Mouse (Mus musculus): ENCODE results near the gene Rps6ka2. TPM values are rescaled to one million over a fixed set of nuclear protein-coding genes. Genes with fewer than 3 reads are reported as not detected.

Rps6ka2 gene
- polyA plus RNA-seq, 1 experiment from 2014 or later: 24.8 TPM

- no peak for ATAC-seq (ENCODE audit: insufficient number of reproducible peaks, insufficient read depth, low FRiP score, low TSS enrichment, low read depth)
- Histone ChIP-seq H3K36me3 (peaks cover 23% of the 10 kb centered on the region; the same call in 1 of the 2 replicates), H3K9ac (replicated peaks) (no peak overlapping the region), H3K4me3 (replicated peaks) (no peak overlapping the region), H3K27ac (no peak overlapping the region), H3K27me3 (no peaks in the 10 kb centered on the region), H3K9me3 (no peaks in the 10 kb centered on the region), H3K4me1 (replicated peaks) (peaks cover 21% of the 10 kb centered on the region), H3K4me2 (no peak overlapping the region)
- WGBS: 76% methylated on average over 15 of the region's 15 CpGs
Observed at GRCm38 (mm10) chr17:7258748-7259359, 88.9 kb downstream of the Rps6ka2 start.

- Histone ChIP-seq H3K36me3 (peaks cover 16% of the 10 kb centered on the region; the same call in 1 of the 2 replicates), H3K27me3 (no peaks in the 10 kb centered on the region), H3K4me1 (replicated peaks) (peaks cover 21% of the 10 kb centered on the region), H3K9ac (replicated peaks) (no peak overlapping the region), H3K4me2 (no peak overlapping the region), H3K9me3 (no peaks in the 10 kb centered on the region), H3K27ac (no peak overlapping the region), H3K4me3 (replicated peaks) (no peak overlapping the region)
- no peak for ATAC-seq (ENCODE audit: insufficient number of reproducible peaks, insufficient read depth, low FRiP score, low TSS enrichment, low read depth)
- WGBS: 21% methylated on average over 10 of the region's 10 CpGs
Observed at GRCm38 (mm10) chr17:7260360-7260759, 90.4 kb downstream of the Rps6ka2 start.

GRCm38 (mm10) chr17:7262056-7262455 lies 92.1 kb downstream of the Rps6ka2 start:
- H3K9me3 ChIP-seq: no peaks in the 10 kb centered on the region
- H3K4me1 ChIP-seq (replicated peaks): peaks cover 25% of the 10 kb centered on the region
- H3K4me2 ChIP-seq: no peak overlapping the region
- ATAC-seq (ENCODE audit: insufficient number of reproducible peaks, insufficient read depth, low FRiP score, low TSS enrichment, low read depth): peak; percentile 47; the same call in 1 of the 2 replicates
- peak overlapping the region; percentile 51; the same call in 1 of the 2 replicates for H3K27ac ChIP-seq
- H3K27me3 ChIP-seq: no peaks in the 10 kb centered on the region
- no peak overlapping the region for H3K4me3 ChIP-seq (replicated peaks)
- peaks cover 16% of the 10 kb centered on the region; the same call in 1 of the 2 replicates for H3K36me3 ChIP-seq
- no peak overlapping the region for H3K9ac ChIP-seq (replicated peaks)
- WGBS: 25% methylated on average over 10 of the region's 10 CpGs

GRCm38 (mm10) chr17:7262620-7263019 lies 92.7 kb downstream of the Rps6ka2 start:
- H3K27ac ChIP-seq: no peak overlapping the region
- H3K36me3 ChIP-seq: peaks cover 16% of the 10 kb centered on the region; the same call in 1 of the 2 replicates
- peaks cover 25% of the 10 kb centered on the region for H3K4me1 ChIP-seq (replicated peaks)
- no peak overlapping the region for H3K4me3 ChIP-seq (replicated peaks)
- ATAC-seq (ENCODE audit: insufficient number of reproducible peaks, insufficient read depth, low FRiP score, low TSS enrichment, low read depth): no peak
- no peaks in the 10 kb centered on the region for H3K27me3 ChIP-seq
- no peaks in the 10 kb centered on the region for H3K9me3 ChIP-seq
- no peak overlapping the region for H3K4me2 ChIP-seq
- H3K9ac ChIP-seq (replicated peaks): no peak overlapping the region
- 76% methylated on average over 4 of the region's 4 CpGs for WGBS

GRCm38 (mm10) chr17:7264610-7265009 lies 94.7 kb downstream of the Rps6ka2 start:
- peaks cover 9% of the 10 kb centered on the region; the same call in 1 of the 2 replicates for H3K36me3 ChIP-seq
- H3K4me2 ChIP-seq: no peak overlapping the region
- H3K27me3 ChIP-seq: no peaks in the 10 kb centered on the region
- peaks cover 26% of the 10 kb centered on the region for H3K4me1 ChIP-seq (replicated peaks)
- no peak overlapping the region for H3K27ac ChIP-seq
- no peak overlapping the region for H3K9ac ChIP-seq (replicated peaks)
- no peak overlapping the region for H3K4me3 ChIP-seq (replicated peaks)
- ATAC-seq (ENCODE audit: insufficient number of reproducible peaks, insufficient read depth, low FRiP score, low TSS enrichment, low read depth): no peak
- WGBS: 84% methylated on average over 5 of the region's 5 CpGs
- no peaks in the 10 kb centered on the region for H3K9me3 ChIP-seq

- peaks cover 31% of the 10 kb centered on the region for H3K4me1 ChIP-seq (replicated peaks)
- 86% methylated on average over 4 of the region's 4 CpGs for WGBS
- ATAC-seq (ENCODE audit: insufficient number of reproducible peaks, insufficient read depth, low FRiP score, low TSS enrichment, low read depth): no peak
- no peak overlapping the region for H3K27ac ChIP-seq
- H3K9ac ChIP-seq (replicated peaks): no peak overlapping the region
- H3K4me2 ChIP-seq: no peak overlapping the region
- H3K36me3 ChIP-seq: peaks cover 9% of the 10 kb centered on the region; the same call in 1 of the 2 replicates
- no peaks in the 10 kb centered on the region for H3K9me3 ChIP-seq
- no peak overlapping the region for H3K4me3 ChIP-seq (replicated peaks)
- H3K27me3 ChIP-seq: no peaks in the 10 kb centered on the region
Observed at GRCm38 (mm10) chr17:7265291-7265690, 95.4 kb downstream of the Rps6ka2 start.

- peaks cover 9% of the 10 kb centered on the region; the same call in 1 of the 2 replicates for H3K36me3 ChIP-seq
- no peak overlapping the region for H3K4me3 ChIP-seq (replicated peaks)
- no peaks in the 10 kb centered on the region for H3K27me3 ChIP-seq
- H3K9ac ChIP-seq (replicated peaks): no peak overlapping the region
- H3K4me2 ChIP-seq: no peak overlapping the region
- H3K9me3 ChIP-seq: no peaks in the 10 kb centered on the region
- peaks cover 31% of the 10 kb centered on the region for H3K4me1 ChIP-seq (replicated peaks)
- ATAC-seq (ENCODE audit: insufficient number of reproducible peaks, insufficient read depth, low FRiP score, low TSS enrichment, low read depth): no peak
- no peak overlapping the region for H3K27ac ChIP-seq
- 75% methylated on average over 12 of the region's 12 CpGs for WGBS
Observed at GRCm38 (mm10) chr17:7265705-7266368, 95.9 kb downstream of the Rps6ka2 start.

- Histone ChIP-seq H3K9me3 (no peaks in the 10 kb centered on the region), H3K27me3 (no peaks in the 10 kb centered on the region), H3K36me3 (peaks cover 9% of the 10 kb centered on the region; the same call in 1 of the 2 replicates), H3K4me2 (no peak overlapping the region), H3K9ac (replicated peaks) (no peak overlapping the region), H3K4me3 (replicated peaks) (no peak overlapping the region), H3K4me1 (replicated peaks) (peaks cover 27% of the 10 kb centered on the region; the same call in 1 of the 2 replicates), H3K27ac (no peak overlapping the region)
- WGBS: 57% methylated on average over 2 of the region's 2 CpGs
- ATAC-seq (ENCODE audit: insufficient number of reproducible peaks, insufficient read depth, low FRiP score, low TSS enrichment, low read depth): no peak
Observed at GRCm38 (mm10) chr17:7267843-7268242, 97.9 kb downstream of the Rps6ka2 start.

- Histone ChIP-seq H3K9ac (replicated peaks) (no peak overlapping the region), H3K4me2 (no peak overlapping the region), H3K27me3 (no peaks in the 10 kb centered on the region), H3K9me3 (no peaks in the 10 kb centered on the region), H3K27ac (no peak overlapping the region), H3K4me1 (replicated peaks) (peaks cover 32% of the 10 kb centered on the region; the same call in 1 of the 2 replicates), H3K36me3 (no peaks in the 10 kb centered on the region), H3K4me3 (replicated peaks) (no peak overlapping the region)
- 66% methylated on average over 12 of the region's 12 CpGs for WGBS
- ATAC-seq (ENCODE audit: insufficient number of reproducible peaks, insufficient read depth, low FRiP score, low TSS enrichment, low read depth): no peak
Observed at GRCm38 (mm10) chr17:7269151-7269806, 99.4 kb downstream of the Rps6ka2 start.

- no peak overlapping the region for H3K4me2 ChIP-seq
- H3K27ac ChIP-seq: 0 out of 2 replicates have a peak overlapping the region, but pooled peaks have one; percentile 20
- 53% methylated on average over 8 of the region's 8 CpGs for WGBS
- H3K4me3 ChIP-seq (replicated peaks): no peak overlapping the region
- no peaks in the 10 kb centered on the region for H3K9me3 ChIP-seq
- ATAC-seq (ENCODE audit: insufficient number of reproducible peaks, insufficient read depth, low FRiP score, low TSS enrichment, low read depth): no peak
- no peaks in the 10 kb centered on the region for H3K36me3 ChIP-seq
- no peak overlapping the region for H3K9ac ChIP-seq (replicated peaks)
- no peaks in the 10 kb centered on the region for H3K27me3 ChIP-seq
- peaks cover 32% of the 10 kb centered on the region; the same call in 1 of the 2 replicates for H3K4me1 ChIP-seq (replicated peaks)
Observed at GRCm38 (mm10) chr17:7270506-7270905, 100.6 kb downstream of the Rps6ka2 start.

- 60% methylated on average over 10 of the region's 10 CpGs for WGBS
- H3K27ac ChIP-seq: no peak overlapping the region
- H3K36me3 ChIP-seq: no peaks in the 10 kb centered on the region
- H3K4me2 ChIP-seq: no peak overlapping the region
- H3K9ac ChIP-seq (replicated peaks): no peak overlapping the region
- no peak overlapping the region for H3K4me3 ChIP-seq (replicated peaks)
- H3K4me1 ChIP-seq (replicated peaks): peaks cover 28% of the 10 kb centered on the region; the same call in 1 of the 2 replicates
- no peaks in the 10 kb centered on the region for H3K27me3 ChIP-seq
- H3K9me3 ChIP-seq: no peaks in the 10 kb centered on the region
- ATAC-seq (ENCODE audit: insufficient number of reproducible peaks, insufficient read depth, low FRiP score, low TSS enrichment, low read depth): peak; percentile 82
Observed at GRCm38 (mm10) chr17:7271522-7272134, 101.7 kb downstream of the Rps6ka2 start.
